Mouse (Mus musculus) adipose tissue, adult 10 weeks (tissue): Measurements from ENCODE around the gene Olfr1140. TPM values are rescaled to one million over a fixed set of nuclear protein-coding genes. Genes with fewer than 3 reads are reported as not detected.

Source experiments
- polyA plus RNA-seq: library from polyadenylated mRNA; stranded (reverse); fragments of 350-450 nt; fragmentation: Illumina TruSeq; extraction: RNeasy Lipid Tissue Mini Kit (QIAGEN cat#74804); gene quantifications from one replicate; pipeline ENCODE4 v1.2.3, GENCODE M21; 2014; ENCODE audit warnings: low read depth, low replicate concordance

Gene Olfr1140
- polyA plus RNA-seq = not detected

GRCm38 (mm10) chr2:87743452-87743851, at the start of gene Olfr1140:
TSS of gene Olfr1140 (plus strand) at chr2:87743752.

DNA sequence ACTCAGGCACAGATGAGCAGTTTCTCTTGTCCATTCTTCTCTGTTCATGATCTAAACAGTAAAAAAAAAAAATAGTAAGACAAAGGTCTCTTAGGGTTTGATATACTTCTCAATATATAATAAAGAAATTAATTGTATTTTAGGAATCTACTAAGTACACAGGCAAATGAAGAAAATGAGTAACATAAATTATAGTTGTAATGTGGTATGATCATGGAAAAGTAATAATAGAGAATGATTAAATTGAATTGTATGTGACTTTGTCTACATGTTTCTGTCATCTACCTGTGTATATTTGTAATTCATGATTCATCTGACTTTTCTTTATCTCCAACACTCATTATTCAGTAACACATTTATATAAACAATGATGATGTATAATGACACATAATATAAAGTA, 49.7 kb upstream of the Olfr1140 start, which contains the start of gene Olfr1136:
TSS of gene Olfr1136 (minus strand) at position 101 of the 400 bp plus-strand sequence.

GRCm38 (mm10) chr2:87713079-87713478, 30.5 kb upstream of the Olfr1140 start, which contains the start of gene Olfr1137:
TSS of gene Olfr1137 (minus strand) at chr2:87713179.

GRCm38 (mm10) chr2:87739878-87740277, 3.7 kb upstream of the Olfr1140 start, which contains the start of gene Olfr1138:
TSS of gene Olfr1138 (minus strand) at chr2:87739978.

GRCm38 (mm10) chr2:87753891-87754290, 10.3 kb downstream of the Olfr1140 start, which contains the start of gene Olfr1141:
TSS of gene Olfr1141 (minus strand) at chr2:87753991.

GRCm38 (mm10) chr2:87779183-87779582, 35.6 kb downstream of the Olfr1140 start, which contains the start of gene Olfr152:
TSS of gene Olfr152 (plus strand) at chr2:87779483.

Other genes with a start within 250 kb of the Olfr1140 start
- not detected for gene Pramel7, start 246.7 kb upstream of the Olfr1140 start, polyA plus RNA-seq
- not detected for gene Pramel6, start 237.2 kb upstream of the Olfr1140 start, polyA plus RNA-seq
- not detected for gene Olfr153, start 212.0 kb upstream of the Olfr1140 start, polyA plus RNA-seq
- gene Olfr1128, start 198.2 kb upstream of the Olfr1140 start, polyA plus RNA-seq = not detected
- not detected for gene Olfr1129, start 169.8 kb upstream of the Olfr1140 start, polyA plus RNA-seq
- gene Olfr1130, start 137.5 kb upstream of the Olfr1140 start, polyA plus RNA-seq = not detected
- gene Olfr1131, start 116.6 kb upstream of the Olfr1140 start, polyA plus RNA-seq = not detected
- gene Olfr1132, start 106.2 kb upstream of the Olfr1140 start, polyA plus RNA-seq = not detected
- gene Olfr1133, start 96.4 kb upstream of the Olfr1140 start, polyA plus RNA-seq = not detected
- gene Olfr1134, start 85.3 kb upstream of the Olfr1140 start, polyA plus RNA-seq = not detected
- gene Olfr1135, start 70.1 kb upstream of the Olfr1140 start, polyA plus RNA-seq = not detected
- gene Olfr1136, start 49.8 kb upstream of the Olfr1140 start, polyA plus RNA-seq = not detected
- gene Olfr1137, start 30.6 kb upstream of the Olfr1140 start, polyA plus RNA-seq = not detected
- gene Olfr1138, start 3.8 kb upstream of the Olfr1140 start, polyA plus RNA-seq = not detected
- gene Olfr1141, start 10.2 kb downstream of the Olfr1140 start, polyA plus RNA-seq = not detected
- gene Olfr152, start 35.7 kb downstream of the Olfr1140 start, polyA plus RNA-seq = not detected
- gene Olfr1143, start 56.8 kb downstream of the Olfr1140 start, polyA plus RNA-seq = not detected
- not detected for gene Olfr1145, start 66.1 kb downstream of the Olfr1140 start, polyA plus RNA-seq
- gene Olfr1148, start 86.8 kb downstream of the Olfr1140 start, polyA plus RNA-seq = not detected
- gene Olfr1150-ps1, start 100.2 kb downstream of the Olfr1140 start, polyA plus RNA-seq = not detected
- not detected for gene Olfr1151, start 112.1 kb downstream of the Olfr1140 start, polyA plus RNA-seq
- gene Olfr1152, start 122.7 kb downstream of the Olfr1140 start, polyA plus RNA-seq = not detected
- not detected for gene Olfr1153, start 151.2 kb downstream of the Olfr1140 start, polyA plus RNA-seq
- gene Olfr1154, start 161.4 kb downstream of the Olfr1140 start, polyA plus RNA-seq = not detected
- not detected for gene Olfr1155, start 201.4 kb downstream of the Olfr1140 start, polyA plus RNA-seq
- not detected for gene Olfr1156, start 209.3 kb downstream of the Olfr1140 start, polyA plus RNA-seq
- not detected for gene Olfr1157, start 224.5 kb downstream of the Olfr1140 start, polyA plus RNA-seq
- gene Olfr74, start 230.9 kb downstream of the Olfr1140 start, polyA plus RNA-seq = not detected
- gene Olfr1158, start 246.4 kb downstream of the Olfr1140 start, polyA plus RNA-seq = not detected